ENCODE assay signal across 8 mouse cellular contexts in genomic region chr8:30915601-30916171, GRCm38 (mm10).
DNase-seq lines count a peak whose midpoint lies in the region; ATAC-seq lines count a peak whose summit lies in the region.

No protein-coding gene starts in this region.

- peak; percentile 13 for DNase-seq in adrenal gland, postnatal 10 days
- no peak for DNase-seq in adrenal gland, postnatal 25 days
- DNase-seq in embryo, embryonic 10 days (ENCODE audit: low spot score) = peak; percentile 68
- peak; percentile 34 to 50 for DNase-seq in layer of hippocampus, postnatal 10 days (ENCODE audit: low spot score in 2 of 2)
- peak; percentile 19 for DNase-seq in lung, postnatal 10 days
- DNase-seq in right cerebral cortex, postnatal 4 days = peak; percentile 42

- peak; percentile 43; the same call in 1 of the 2 replicates for ATAC-seq in heart, embryonic 13.5 days (ENCODE audit: extremely low read depth, insufficient number of reproducible peaks, low FRiP score, low TSS enrichment)
- no peak for ATAC-seq in megakaryocyte, adult 5-6 weeks (ENCODE audit: poor library complexity, severe bottlenecking)

- peak overlapping the region; percentile 79 for H3K9ac ChIP-seq in heart, embryonic 13.5 days

- peak overlapping the region; percentile 86 for H3K4me2 ChIP-seq in heart, embryonic 13.5 days

- no peaks in the 10 kb centered on the region for H3K9me3 ChIP-seq in heart, embryonic 13.5 days

- 6% methylated on average over 13 of the region's 13 CpGs for WGBS in heart, embryonic 13.5 days

- H3K27me3 ChIP-seq in heart, embryonic 13.5 days (replicated peaks) = no peaks in the 10 kb centered on the region

- H3K36me3 ChIP-seq in heart, embryonic 13.5 days = no peaks in the 10 kb centered on the region

- H3K4me3 ChIP-seq in heart, embryonic 13.5 days = peak overlapping the region; percentile 58

- no peak overlapping the region for H3K27ac ChIP-seq in heart, embryonic 13.5 days (replicated peaks)

- peaks cover 22% of the 10 kb centered on the region for H3K4me1 ChIP-seq in heart, embryonic 13.5 days
